Mouse (Mus musculus) testis, adult 2 months (tissue): ENCODE measurements around the gene Htr1d.

ENCODE experiments used
- CTCF ChIP-seq: fragments of 200-500 bp; IDR thresholded peaks from 2 replicates; pipeline ENCODE4 v1.5.1; 2012; ENCODE audit warnings: low read depth, mild to moderate bottlenecking, inconsistent platforms, low read length, moderate library complexity; ENCODE audit not compliant: control insufficient read depth, insufficient read depth, insufficient replicate concordance
- POLR2A ChIP-seq: fragments of 200-500 bp; IDR thresholded peaks from 2 replicates; pipeline ENCODE4 v1.6.1; 2012; ENCODE audit warnings: low read depth, mild to moderate bottlenecking, inconsistent platforms, low read length, moderate library complexity; ENCODE audit not compliant: control insufficient read depth

- TF ChIP-seq POLR2A (no peak), CTCF (no peak)
Measured at GRCm38 (mm10) chr4:136461206-136461605, 37.9 kb downstream of the Htr1d start.
